Mouse (Mus musculus) lung, adult 18-20 months (tissue): ENCODE results near the gene Trim14.

Source experiments
- DNase-seq, 2 experiments: peaks; one replicate each; pipeline ENCODE4 v3.0.0; 2022; ENCODE audit warnings: mixed read lengths in 2 of 2

Gene Trim14

DNA sequence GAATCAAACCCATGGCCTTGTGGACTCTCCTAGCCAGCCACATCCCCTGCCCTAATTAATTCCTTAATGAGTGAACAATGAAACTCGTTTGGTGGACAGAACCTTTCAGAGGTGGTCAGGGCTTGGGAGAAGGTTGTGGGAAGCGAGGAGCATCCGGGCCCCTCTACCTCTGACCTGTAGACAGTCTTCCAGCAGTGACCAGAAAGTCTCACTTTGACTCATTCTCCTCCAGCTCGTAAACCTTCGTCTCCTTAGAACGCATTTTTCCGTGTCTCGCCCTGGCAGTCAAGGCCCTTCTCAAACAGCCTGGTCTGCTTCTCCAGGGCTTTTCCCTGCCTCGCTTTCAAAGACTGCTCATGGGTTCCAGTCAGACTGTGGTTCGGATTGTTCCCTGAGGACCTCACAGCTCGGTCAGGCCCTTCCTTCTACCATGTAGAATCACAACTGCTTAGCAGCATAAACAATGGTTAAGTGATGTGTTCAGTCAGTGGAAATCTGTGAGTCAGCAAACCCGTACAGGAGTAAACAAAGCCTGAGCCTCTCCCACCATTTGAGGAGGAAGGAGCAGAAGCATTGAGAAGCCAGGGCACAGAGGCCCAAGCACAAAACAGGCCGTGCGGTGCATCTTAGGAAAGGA lies 24.2 kb upstream of the Trim14 start:
- no peak for DNase-seq

DNA sequence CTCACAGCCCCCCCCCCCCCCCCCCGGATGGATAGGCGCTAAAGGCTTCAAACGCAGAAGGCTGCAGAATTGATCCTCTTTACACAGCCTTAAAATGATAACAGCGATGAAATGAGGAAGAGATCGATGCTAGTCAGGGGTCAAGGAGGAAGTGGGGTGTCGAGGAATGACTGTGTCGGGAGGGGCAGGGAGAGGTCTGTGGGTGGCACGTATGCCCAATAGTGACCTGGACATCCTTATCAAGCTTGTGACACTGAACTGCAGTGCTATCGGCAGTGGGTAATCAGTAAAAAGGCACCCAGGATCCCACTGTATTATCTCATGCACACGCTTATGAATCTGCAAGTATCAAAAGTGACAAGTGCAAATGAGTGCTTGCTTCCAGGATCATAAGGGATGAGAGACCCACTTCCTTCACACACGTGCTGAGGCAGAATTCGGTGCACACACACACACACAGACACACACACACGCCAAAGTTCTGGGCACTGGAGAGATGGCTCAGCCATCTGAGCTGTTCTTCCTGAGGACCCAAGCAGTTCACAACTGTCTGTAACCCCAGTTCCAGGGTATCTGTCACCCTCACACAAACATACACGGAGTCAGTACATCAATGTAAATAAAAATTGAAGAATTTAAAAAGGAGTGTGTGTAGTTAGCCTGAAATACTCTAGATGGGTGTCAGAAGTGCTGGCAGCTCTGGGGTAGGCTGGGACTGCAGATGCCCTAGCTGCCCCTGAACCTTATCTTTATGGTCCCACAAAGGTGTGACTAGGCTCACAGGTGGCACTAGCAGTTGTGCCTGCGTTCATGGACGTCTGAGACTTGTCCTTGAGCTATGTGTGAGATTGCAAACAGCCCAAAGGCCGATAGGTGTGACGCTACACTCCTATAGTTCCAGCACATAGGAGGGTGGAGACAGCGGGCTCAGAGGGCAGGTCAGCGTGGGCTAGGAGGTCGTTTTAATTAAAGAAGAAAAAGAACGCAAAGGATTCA lies 23.0 kb upstream of the Trim14 start:
- DNase-seq = no peak

DNA sequence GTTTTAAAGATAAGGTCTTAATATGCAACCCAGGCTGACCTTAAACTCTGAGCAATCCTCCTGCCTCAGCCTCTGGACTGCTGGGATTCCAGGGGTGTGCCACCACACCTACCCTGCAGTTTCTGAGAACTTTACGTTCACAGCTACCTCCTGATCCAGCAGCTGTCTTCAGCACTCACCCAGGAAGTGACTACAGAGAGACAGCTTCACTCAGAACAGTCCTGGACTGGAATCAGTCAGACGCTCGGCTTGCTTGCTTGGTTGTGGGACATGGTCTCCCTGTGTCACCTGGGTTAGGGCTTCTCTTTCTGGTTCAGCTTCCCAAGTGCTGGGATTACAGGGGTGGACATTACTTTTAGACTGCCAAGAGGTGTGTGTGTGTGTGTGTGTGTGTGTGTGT lies 21.0 kb upstream of the Trim14 start:
- DNase-seq = no peak

DNA sequence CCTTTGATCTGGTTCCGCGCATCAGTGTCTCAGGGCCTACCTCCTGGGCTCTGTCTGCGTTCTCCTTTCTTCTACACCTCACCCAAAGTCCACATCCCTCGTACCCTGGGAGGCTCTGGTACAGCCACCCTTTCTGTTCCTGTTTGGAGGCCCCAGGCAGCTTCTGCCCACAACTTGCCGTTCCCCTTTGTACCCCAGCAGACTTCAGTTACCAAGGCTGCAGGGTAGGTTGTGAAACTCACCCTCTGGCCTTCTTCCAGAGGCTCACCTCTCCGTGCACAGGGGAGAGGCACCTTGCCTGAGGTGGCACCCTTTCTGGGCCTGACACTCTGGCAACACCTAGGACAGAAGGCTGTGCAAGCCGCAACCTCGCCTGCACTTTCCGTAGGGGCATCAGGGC lies 19.8 kb upstream of the Trim14 start:
- peak; percentile 63 to 82 for DNase-seq

DNA sequence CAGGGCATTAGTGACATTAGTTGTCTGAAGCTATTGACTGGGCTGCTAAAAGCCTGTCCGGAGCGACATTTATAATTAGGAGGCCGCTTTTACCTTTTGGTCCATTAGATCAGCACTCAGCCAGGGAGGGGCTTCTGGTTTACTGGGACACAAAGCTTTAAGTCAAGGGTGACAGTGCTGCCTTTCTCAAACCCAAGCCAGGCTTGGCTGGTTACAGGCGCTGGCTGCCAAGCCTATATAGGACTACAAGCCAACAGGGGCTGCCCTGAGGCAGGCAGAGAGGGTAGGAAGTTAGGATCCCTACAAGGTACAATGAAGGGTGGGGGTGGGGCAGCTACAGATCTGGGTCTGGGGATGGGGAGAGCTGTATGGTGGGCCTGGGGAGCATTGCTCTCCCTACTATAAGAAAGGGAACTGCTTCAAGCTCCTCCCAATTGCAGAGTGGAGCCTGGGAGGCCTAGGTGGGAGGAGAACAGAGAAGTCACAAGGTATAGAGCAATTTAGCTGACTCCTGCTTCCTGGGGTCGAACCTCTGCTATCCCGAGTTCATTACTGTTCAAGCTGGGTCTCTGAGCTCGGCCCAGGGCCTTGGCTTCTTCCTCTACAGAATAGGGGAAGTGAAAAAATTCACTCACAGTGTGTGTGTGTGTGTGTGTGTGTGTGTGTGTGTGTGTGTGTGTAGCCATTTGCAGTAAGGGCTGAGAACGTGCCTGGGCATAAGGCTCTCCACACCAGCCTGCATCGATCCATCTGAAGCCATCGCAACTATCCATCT lies 18.5 kb upstream of the Trim14 start:
- peak; percentile 41 to 49 for DNase-seq

DNA sequence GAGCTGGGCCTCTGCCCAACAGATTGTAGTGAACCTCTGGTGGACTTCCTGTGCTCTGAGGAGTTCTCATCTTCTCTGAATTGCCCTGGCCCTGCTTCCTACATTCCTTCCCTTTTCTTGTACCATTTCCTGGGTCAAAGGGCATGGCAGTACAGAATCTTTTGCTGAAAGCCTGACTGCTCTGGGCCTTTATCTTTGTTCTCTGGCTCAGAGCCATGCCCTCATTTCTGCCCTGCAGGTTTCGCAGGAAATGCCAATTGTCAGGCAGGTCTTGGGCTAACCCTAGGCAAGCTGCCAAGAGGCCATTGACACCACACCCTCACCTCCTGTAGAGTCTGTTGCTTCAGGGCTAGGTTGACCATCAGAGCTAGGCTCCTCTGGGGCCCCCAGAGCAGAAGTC lies 17.9 kb upstream of the Trim14 start:
- peak; percentile 86 to 92 for DNase-seq

DNA sequence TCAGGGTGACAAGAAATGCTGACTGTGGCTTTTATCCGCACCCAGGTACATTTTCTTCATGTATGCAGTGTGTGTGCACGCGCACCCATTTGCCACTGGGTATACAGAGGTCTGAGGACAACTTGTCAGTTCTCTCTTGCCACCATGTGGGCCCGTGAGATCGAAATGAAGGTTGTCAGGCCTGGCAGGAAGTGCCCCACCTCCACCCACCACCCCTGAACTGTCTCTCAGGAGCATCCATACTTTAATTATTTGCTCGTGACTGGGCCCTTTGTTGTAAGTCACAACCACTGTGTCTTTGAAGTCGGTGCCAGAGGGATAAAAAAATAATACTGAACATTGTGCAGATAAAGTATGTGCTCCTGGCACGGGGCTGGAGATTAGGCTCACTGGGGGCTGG lies 14.5 kb upstream of the Trim14 start:
- DNase-seq = no peak

DNA sequence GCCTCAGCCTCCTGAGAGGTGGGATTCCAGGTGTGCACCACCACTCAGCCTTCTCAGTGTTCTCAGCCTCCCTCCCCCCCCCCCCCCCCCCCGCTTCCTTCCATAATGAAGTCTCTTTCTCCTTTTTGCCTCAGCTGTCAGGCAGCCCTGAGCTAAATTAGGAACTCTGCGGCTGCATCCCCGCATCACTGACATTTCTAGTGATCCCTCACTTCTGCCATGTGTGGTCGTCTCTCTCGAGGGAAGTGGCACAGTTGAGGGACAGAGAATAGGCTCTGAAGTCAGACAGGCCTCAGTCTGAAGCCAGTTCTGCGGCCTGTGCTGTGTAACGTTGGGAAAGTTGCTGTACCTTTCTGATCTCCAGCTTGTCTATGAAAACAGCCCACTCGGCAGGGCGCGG lies 14.0 kb upstream of the Trim14 start:
- DNase-seq = no peak

DNA sequence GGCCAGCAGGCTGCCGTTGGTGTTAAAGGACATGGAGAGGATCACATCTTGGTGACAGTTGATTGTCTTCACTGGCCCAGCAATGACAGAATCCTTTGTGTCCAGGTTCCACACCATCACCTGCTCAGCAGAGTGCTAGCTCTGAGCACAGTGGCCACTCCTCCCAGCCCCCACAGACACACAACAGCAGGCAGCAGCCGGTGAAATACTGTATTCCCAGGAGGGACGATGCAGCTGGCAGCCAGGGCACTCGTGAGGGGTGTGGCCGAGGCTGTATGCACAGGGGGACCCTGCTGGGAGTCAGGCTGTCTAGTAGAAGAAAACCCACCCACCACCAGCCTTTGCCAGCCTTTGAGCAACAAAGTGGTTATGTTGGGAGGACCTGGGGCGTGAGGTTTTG lies 10.8 kb upstream of the Trim14 start:
- no peak for DNase-seq

DNA sequence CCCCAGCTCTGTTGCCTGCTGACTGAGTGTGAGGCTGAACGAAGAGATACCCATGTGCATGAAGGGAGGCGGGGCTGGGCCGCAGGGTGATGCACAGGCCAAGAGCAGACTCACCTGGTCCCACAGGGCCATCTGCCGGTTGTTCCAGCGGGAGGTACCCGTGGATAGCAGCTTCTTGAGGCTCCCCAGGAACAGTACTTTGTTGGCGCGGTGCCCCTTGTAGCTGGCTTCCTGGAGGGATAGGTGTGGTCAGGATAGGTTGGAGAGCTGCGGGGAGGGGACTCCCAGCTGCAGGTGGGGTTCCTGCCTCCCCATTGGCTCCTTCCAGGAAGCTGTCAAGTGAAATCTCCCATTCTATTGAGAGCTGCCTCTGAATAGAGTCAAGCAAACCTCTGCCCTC lies 9.6 kb upstream of the Trim14 start:
- DNase-seq = peak; percentile 73 to 76

DNA sequence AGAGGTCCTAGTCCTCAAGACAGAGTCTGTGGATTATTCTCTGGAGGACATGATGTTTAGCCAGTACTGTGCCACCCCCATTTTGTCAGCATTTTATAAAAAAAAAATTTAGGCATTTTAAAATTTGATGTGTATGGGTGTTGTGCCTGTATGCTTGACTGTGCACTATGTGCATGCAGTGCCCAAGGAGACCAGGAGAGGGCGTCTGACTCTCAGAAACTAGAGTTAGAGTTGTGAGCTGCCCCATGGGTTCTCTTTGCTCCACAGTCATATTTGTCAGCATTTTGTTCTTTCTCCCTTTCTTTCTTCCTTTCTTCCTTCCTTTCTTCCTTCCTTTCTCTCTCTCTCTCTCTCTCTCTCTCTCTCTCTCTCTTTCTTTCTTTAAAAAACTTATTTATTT lies 8.4 kb upstream of the Trim14 start:
- DNase-seq = peak in 1 of 2 experiments; percentile 30

DNA sequence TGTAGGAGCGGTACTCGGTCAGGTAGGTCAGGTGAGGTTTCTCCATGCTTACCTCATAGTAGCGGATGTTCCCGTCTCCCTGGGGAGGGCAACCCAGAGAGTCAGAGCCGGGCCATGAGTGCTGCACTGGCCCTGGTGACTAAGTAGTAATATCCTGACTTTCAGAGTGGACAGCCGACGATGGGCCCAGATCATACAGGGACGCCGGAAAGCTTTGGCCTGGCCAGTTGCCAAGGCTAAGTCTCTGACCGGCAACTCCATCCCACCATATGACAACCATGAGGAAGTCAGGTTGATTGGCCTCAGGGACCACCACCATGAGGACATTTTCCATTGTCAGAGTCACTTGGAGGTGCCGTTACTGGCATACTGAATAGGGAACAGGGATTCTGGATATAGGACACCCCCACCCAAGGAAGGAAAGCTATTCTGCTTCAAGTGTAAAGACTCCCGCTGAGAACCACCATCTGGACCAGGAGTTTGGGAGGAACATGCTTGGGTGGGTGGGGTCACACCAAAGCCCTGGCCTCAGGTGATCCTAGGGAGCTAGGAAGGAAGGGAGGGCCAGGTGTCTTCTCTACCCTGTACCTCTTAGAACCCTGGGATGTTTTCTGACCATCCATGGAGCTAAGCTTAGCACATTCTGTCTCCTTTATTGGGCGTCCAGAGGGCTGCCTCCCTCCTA lies 7.6 kb upstream of the Trim14 start:
- no peak for DNase-seq

DNA sequence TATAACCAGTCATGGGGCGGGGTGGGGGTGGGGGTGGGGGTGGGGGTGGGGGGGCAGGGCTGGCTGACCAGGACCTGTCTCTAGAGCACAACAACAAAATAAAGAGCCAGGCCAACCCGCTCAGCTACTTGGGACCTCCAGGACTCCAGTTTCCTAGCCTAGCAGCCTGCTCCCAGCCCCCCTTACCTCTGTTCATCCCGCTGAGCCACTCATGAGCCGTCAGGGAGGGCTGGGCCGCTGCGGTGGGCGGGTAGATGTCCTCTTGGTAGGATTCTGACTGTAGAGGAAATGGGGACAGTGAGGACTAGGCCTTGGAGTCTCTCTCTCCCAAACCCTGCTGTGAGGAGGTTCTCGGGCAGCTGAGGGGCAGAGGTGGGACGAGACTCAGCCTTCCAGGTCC lies 5.8 kb upstream of the Trim14 start:
- no peak for DNase-seq

DNA sequence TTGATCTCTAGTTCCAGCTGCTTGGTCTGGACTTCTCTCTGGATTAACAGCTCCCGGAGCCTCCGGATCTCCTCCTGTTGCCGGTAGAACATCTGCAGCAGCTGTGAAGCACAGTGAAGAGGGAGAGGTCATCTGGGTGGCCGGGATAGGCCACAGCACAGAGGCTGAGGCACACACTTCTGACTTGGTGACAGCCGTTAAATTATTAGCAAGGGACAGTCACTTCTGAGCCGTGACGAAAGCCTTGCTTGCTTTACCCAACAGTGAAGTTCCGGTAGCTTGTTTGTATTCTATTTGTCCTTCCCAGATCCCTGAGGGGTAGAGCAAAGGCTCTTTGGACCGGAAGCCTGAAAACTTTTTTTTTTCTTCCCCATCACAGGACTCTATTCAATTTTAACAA lies 3.2 kb upstream of the Trim14 start:
- DNase-seq = no peak

DNA sequence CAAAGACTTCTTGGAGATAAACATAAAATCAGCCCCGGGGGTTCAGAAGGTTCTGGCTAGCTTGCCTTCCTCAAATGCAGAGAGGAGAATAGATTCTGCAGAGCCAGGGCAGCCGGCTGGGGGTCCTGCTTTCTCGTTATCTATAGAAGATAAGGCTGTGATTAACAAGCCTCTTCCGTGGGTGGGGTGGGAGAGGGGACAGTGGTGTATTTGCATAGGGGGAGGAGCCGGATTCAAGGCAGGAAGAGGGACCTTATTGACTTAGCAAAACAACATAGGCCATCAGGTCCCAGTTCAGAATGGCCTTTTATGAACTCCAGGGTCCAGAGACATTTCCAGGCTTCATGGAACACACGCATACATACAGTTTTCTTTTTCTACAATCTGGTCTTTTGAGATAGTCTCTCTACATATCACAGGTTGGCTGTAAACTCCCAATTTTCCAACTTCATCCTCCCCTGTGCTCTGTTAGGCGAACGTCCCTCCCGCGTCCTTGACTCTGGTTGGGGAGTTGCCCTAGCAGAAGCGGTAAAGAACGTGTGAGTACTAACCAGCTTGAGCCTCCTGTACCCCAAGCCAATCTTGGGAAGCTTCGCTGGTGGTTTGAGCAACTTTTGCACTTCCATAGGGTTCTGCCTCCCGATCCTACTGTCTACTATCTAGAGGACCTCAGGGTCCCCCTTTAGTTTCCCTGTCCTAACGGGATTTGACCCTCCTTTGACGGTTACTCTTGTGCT lies 679 bp downstream of the Trim14 start:
- peak; percentile 33 to 48 for DNase-seq

DNA sequence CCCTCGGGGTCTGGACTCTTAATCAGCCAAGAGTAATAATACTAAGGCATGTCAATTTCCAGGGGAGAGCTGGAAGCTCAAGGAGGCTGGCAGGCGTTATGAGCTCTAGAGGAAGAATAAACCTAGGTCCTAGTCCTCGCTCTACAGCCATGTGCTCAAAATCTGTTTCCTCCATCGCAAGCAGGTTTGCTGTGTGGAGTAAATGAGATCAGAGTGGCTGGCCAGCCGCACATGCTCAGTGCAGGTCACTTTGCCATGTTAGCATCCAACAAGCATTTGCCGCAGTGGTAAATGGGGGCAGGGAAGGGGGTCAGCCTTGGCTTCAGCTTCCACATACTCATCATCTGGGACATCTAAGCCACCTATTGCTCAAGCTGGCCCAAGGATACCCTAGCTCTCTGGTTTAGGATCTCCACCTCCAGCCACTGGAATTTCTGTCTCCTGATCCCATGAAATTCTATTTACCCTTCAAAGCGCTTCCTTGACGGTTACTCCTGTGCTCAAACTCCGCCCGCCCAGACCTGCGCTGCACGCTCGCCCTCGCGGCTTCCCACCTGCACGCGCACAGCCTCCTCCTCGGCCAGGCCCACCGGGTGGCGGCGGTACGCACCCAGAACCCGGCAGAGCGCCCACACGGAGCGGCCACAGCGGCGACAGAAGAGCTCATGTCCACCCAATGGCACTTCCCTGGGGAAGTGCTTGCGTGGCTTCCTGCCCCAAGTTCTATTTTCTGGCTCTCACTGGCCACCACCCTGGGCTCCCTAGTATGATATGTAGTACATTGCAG lies 1.8 kb downstream of the Trim14 start:
- DNase-seq = peak; percentile 44 to 59

DNA sequence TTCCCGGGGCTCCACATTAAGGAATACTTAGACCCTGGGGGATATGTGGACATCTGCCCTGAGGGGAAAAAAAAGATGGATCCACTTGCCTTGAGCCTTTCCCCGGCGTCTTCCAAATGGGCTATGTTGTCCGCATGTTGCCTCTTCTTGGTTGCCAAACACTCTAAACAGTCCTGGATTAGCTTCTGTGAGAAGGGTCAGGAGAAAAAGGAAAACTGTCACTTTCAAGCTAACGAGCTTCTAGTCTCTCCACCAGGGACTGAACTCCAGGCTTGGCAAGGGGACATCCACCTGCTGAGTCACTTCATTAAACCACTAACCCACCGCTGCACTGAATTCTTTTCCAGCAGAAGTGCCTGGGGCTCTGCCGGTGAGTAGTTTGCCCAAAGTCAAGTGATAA lies 3.0 kb downstream of the Trim14 start:
- no peak for DNase-seq

DNA sequence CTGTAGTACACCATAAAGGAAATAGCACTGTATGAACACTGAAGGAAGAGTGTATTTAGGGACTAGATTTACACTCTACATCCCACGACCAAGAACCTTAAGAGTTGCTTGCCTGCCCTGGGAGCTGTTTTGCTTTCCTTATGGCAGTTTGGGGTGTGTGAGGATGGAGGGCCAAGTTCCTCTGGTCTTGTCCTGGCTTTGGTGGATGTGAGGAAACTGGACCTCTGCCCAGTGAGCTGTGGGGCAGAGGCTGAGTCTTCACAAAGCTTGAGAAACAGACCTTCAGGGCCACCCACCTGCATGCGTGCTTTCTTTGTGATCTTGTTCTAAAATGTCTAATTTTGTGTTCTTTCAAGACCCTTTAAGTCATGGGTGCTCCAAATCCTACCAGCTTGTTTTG lies 3.4 kb downstream of the Trim14 start:
- DNase-seq = no peak

DNA sequence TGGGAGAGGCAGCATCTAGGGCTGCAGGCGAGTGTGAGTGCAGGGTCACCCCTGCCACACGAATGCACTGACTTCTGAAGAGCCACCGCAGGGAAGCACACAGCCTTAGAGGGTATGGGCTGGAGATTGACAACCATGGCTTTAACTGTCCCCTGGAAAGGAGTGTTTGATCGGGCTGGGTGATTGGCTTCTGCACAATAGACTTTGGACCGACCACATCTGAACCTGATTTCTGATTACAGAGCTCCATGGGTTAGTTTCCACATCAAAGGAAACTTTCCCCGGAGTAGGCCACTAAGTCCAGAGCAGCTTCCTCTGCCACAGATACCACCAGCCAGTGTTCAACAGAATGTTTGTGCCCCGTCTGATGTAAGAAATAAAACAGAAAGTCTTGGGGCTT lies 6.2 kb downstream of the Trim14 start:
- DNase-seq = no peak

DNA sequence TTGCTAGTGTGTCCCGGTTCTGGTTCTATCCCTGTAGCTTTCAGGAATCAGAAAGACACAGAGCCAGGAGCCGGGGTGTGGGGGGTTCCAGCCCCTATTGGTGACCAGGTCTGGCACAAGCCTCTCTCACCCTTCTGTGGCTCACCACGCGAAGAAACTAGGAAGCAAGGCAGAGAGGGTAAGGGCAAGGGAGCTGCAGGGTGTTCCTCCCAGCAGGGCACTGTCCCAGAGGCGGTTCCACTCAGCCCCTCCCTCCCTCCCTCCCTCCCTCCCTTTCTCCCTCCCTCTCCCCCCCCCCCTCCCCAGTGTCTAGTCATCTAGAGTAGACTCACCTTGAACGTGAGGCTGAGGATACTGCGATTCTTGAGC lies 8.4 kb downstream of the Trim14 start:
- peak in 1 of 2 experiments; percentile 24 for DNase-seq

DNA sequence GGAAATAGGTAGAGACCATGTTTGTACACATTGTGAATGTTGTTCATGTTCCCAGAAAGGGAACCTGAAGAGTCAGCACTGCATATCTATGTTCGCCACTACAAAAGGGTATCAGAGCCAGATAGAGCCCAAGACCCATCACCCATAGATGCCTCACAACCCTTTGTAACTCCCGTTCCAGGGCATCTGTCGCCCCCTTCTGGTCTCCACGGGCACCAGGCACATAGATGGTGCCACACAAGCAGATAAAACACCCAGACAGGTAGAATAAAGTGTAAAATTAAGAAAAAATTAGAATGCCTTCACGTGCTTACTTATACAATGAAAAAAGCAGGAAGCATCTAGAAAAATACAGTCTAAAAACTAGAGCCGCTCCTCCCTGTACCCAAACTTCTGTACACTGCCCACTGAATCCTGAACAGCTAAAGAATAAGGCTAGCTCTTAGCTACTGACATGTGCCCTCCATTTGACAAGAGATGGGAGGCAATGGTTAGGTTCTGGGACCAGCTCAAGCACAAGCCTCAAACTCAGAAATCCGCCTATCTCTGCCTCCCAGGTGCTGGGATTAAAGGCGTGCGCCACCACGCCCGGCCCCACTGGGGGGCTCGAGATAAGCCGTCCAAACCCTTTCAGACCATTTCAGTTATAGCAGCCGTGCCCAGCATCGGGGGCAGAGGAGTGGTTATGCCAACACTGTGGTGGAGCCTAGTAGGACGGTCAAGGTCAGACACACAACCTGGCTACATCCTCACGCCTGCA lies 9.0 kb downstream of the Trim14 start:
- DNase-seq = no peak
